Mouse (Mus musculus): ENCODE measurements around the gene Kctd21.

GRCm38 (mm10) chr7:97347464-97347863 lies 15.3 kb downstream of the Kctd21 start:
- no peak for TF ChIP-seq POLR2A (IDR thresholded peaks at IDR 0.05; ENCODE audit: insufficient read depth, low read depth, low read length)
- no peak for TF ChIP-seq EP300 (IDR thresholded peaks at IDR 0.05; ENCODE audit: insufficient read depth, low read depth, low read length)
- TF ChIP-seq CTCF (IDR thresholded peaks at IDR 0.05): no peak
